Mouse (Mus musculus) embryonic facial prominence, embryonic 14.5 days (tissue): ENCODE measurements around the gene Ppm1n. TPM values are rescaled to one million over a fixed set of nuclear protein-coding genes. Genes with fewer than 3 reads are reported as not detected.
A peak's percentile ranks its signal among the peaks of the same experiment; 100 is the strongest.

Experiments
- ATAC-seq: fragments of 200-750 bp; cut with Nextera tagmentation; 2 replicates; pipeline ENCODE4 v1.8.0; 2017; ENCODE audit warnings: low read depth, moderate number of reproducible peaks, moderate TSS enrichment
- DNase-seq: peaks from one replicate; pipeline ENCODE4 v3.0.0-alpha.2; 2015; ENCODE audit warnings: low spot score
- H3K27ac ChIP-seq: fragments of 300-500 bp; sonication (generic); replicated peaks from 2 replicates; pipeline ENCODE4 v1.5.1; 2014; ENCODE audit warnings: low read depth, mild to moderate bottlenecking, low read length, moderate library complexity
- H3K27me3 ChIP-seq: fragments of 300-500 bp; sonication (generic); replicated peaks from 2 replicates; pipeline ENCODE4 v1.6.1; 2014; ENCODE audit warnings: low read length; ENCODE audit not compliant: control insufficient read depth, insufficient read depth
- H3K36me3 ChIP-seq: fragments of 300-500 bp; sonication (generic); 2 replicates; pipeline ENCODE4 v1.6.1; 2014; ENCODE audit warnings: low read length, mixed read lengths; ENCODE audit not compliant: control insufficient read depth, insufficient read depth
- H3K4me1 ChIP-seq: fragments of 300-500 bp; sonication (generic); 2 replicates; pipeline ENCODE4 v1.6.1; 2014; ENCODE audit warnings: antibody characterized with exemption, low read length; ENCODE audit not compliant: control insufficient read depth, insufficient read depth
- H3K4me2 ChIP-seq: fragments of 300-500 bp; sonication (generic); 2 replicates; pipeline ENCODE4 v1.6.1; 2014; ENCODE audit warnings: low read depth, mild to moderate bottlenecking, low read length, moderate library complexity, mixed read lengths
- H3K4me3 ChIP-seq: fragments of 300-500 bp; sonication (generic); 2 replicates; pipeline ENCODE4 v1.5.1; 2014; ENCODE audit warnings: low read depth, mild to moderate bottlenecking, low read length
- H3K9ac ChIP-seq: fragments of 300-500 bp; sonication (generic); 2 replicates; pipeline ENCODE4 v1.6.1; 2014; ENCODE audit warnings: low read depth, mild to moderate bottlenecking, low read length, moderate library complexity, mixed read lengths
- H3K9me3 ChIP-seq: fragments of 300-500 bp; sonication (generic); 2 replicates; pipeline ENCODE4 v1.6.1; 2016; ENCODE audit warnings: low read length; ENCODE audit not compliant: control insufficient read depth
- WGBS: fragments of 180-500 bp; shearing (Covaris S2); extraction: QIAGEN DNeasy Blood & Tissue Kit; methylation state at CpG from one replicate; pipeline ENCODE4 v1.1.7; 2014; 5-methylcytosine and 5-hydroxymethylcytosine counted together
- polyA plus RNA-seq: library from polyadenylated mRNA; unstranded; fragments of >200 nt; fragmentation: Nextera tagmentation; extraction: Ambion mirVana; gene quantifications from 2 replicates; pipeline ENCODE4 v1.2.1, GENCODE M21; 2014

Gene Ppm1n
- polyA plus RNA-seq, 1 experiment from 2014 or later, result 0.49 TPM

- H3K4me2 ChIP-seq, result no peak overlapping the region
- H3K4me3 ChIP-seq, result peak overlapping the region; percentile 36
- H3K9ac ChIP-seq, result no peak overlapping the region
These were observed 25.5 kb upstream of the Ppm1n start for GRCm38 (mm10) chr7:19305413-19305735.

GRCm38 (mm10) chr7:19304501-19305412 lies 24.9 kb upstream of the Ppm1n start:
- Histone ChIP-seq H3K27ac (no peak overlapping the region), H3K4me1 (peaks cover 9% of the 10 kb centered on the region), H3K4me2 (peak overlapping the region; percentile 54), H3K27me3 (peaks cover 62% of the 10 kb centered on the region), H3K4me3 (peak overlapping the region; percentile 36), H3K36me3 (no peaks in the 10 kb centered on the region), H3K9ac (0 out of 2 replicates have a peak overlapping the region, but pooled peaks have one; percentile 30), H3K9me3 (no peaks in the 10 kb centered on the region)
- ATAC-seq (no peak), DNase-seq (no peak)
- 2% methylated on average over 40 of the region's 48 CpGs for WGBS

More at GRCm38 (mm10) chr7:19305413-19305735, 25.5 kb upstream of the Ppm1n start:
- WGBS, result 8% methylated on average over 6 of the region's 6 CpGs
- ATAC-seq, result no peak
- no peak for DNase-seq
- H3K27ac ChIP-seq, result no peak overlapping the region
- peaks cover 62% of the 10 kb centered on the region for H3K27me3 ChIP-seq
- no peaks in the 10 kb centered on the region for H3K36me3 ChIP-seq
- no peaks in the 10 kb centered on the region for H3K9me3 ChIP-seq
- H3K4me1 ChIP-seq, result peaks cover 9% of the 10 kb centered on the region

- WGBS, result 2% methylated on average over 15 of the region's 16 CpGs
- peak overlapping the region; percentile 54 for H3K4me2 ChIP-seq
- no peaks in the 10 kb centered on the region for H3K36me3 ChIP-seq
- DNase-seq (no peak), ATAC-seq (no peak)
- peak overlapping the region; percentile 38; the same call in 1 of the 2 replicates for H3K9ac ChIP-seq
- H3K4me1 ChIP-seq, result peaks cover 9% of the 10 kb centered on the region
- peaks cover 62% of the 10 kb centered on the region for H3K27me3 ChIP-seq
- peak overlapping the region; percentile 36; the same call in 1 of the 2 replicates for H3K4me3 ChIP-seq
- no peaks in the 10 kb centered on the region for H3K9me3 ChIP-seq
- no peak overlapping the region for H3K27ac ChIP-seq
These were observed 23.9 kb upstream of the Ppm1n start for GRCm38 (mm10) chr7:19303770-19304169.

GRCm38 (mm10) chr7:19303046-19303305 lies 23.1 kb upstream of the Ppm1n start:
- Histone ChIP-seq H3K27me3 (peaks cover 62% of the 10 kb centered on the region), H3K9ac (no peak overlapping the region), H3K4me3 (no peak overlapping the region), H3K4me1 (peaks cover 9% of the 10 kb centered on the region), H3K9me3 (no peaks in the 10 kb centered on the region), H3K4me2 (no peak overlapping the region), H3K27ac (no peak overlapping the region), H3K36me3 (no peaks in the 10 kb centered on the region)
- no peak for ATAC-seq
- DNase-seq, result no peak
- WGBS, result 80% methylated on average over 12 of the region's 12 CpGs

- no peaks in the 10 kb centered on the region for H3K9me3 ChIP-seq
- H3K27me3 ChIP-seq, result peaks cover 61% of the 10 kb centered on the region
- peak overlapping the region; percentile 48; the same call in 1 of the 2 replicates for H3K4me3 ChIP-seq
- peak overlapping the region; percentile 54 for H3K4me2 ChIP-seq
- H3K4me1 ChIP-seq, result peaks cover 5% of the 10 kb centered on the region
- no peak for ATAC-seq
- no peak overlapping the region; the same call in 1 of the 2 replicates for H3K9ac ChIP-seq
- DNase-seq, result no peak
- no peak overlapping the region for H3K27ac ChIP-seq
- H3K36me3 ChIP-seq, result no peaks in the 10 kb centered on the region
- WGBS, result 48% methylated on average over 13 of the region's 13 CpGs
These were observed 22.6 kb upstream of the Ppm1n start for GRCm38 (mm10) chr7:19302264-19303045.

GRCm38 (mm10) chr7:19301461-19302263 lies 21.8 kb upstream of the Ppm1n start:
- Histone ChIP-seq H3K27me3 (peaks cover 53% of the 10 kb centered on the region), H3K9me3 (no peaks in the 10 kb centered on the region), H3K4me1 (peaks cover 3% of the 10 kb centered on the region), H3K4me3 (peak overlapping the region; percentile 48), H3K36me3 (no peaks in the 10 kb centered on the region), H3K4me2 (peak overlapping the region; percentile 54), H3K9ac (no peak overlapping the region; the same call in 1 of the 2 replicates), H3K27ac (no peak overlapping the region)
- ATAC-seq (no peak), DNase-seq (no peak)
- WGBS, result 10% methylated on average over 16 of the region's 16 CpGs

GRCm38 (mm10) chr7:19300501-19301421 lies 20.9 kb upstream of the Ppm1n start:
- Histone ChIP-seq H3K9me3 (no peaks in the 10 kb centered on the region), H3K36me3 (no peaks in the 10 kb centered on the region), H3K4me3 (peak overlapping the region; percentile 48), H3K4me1 (peaks cover 3% of the 10 kb centered on the region), H3K27me3 (peaks cover 44% of the 10 kb centered on the region), H3K4me2 (peak overlapping the region; percentile 54), H3K9ac (peak overlapping the region; percentile 56), H3K27ac (no peak overlapping the region)
- DNase-seq (peak; percentile 92), ATAC-seq (peak; percentile 84)
- 0% methylated on average over 29 of the region's 29 CpGs for WGBS
